Comparison of ENCODE assay signal across 10 mouse cellular contexts in genomic region chr5:112077840-112078600, GRCm38 (mm10).
DNase-seq lines count a peak whose midpoint lies in the region; ATAC-seq and TF ChIP-seq lines count a peak whose summit lies in the region.
"Had no signal": no experiment of that assay in that cellular context is flagged by ENCODE, and none has a peak within 500 bp of the region (broad histone marks: within the 10 kb centered on the region; RNA-seq: fewer than 3 reads in every experiment).

No protein-coding gene starts in this region.

- H3K9ac ChIP-seq in embryonic facial prominence, embryonic 14.5 days (ENCODE audit: low read depth, low read length): no peak overlapping the region

- no peak for ATAC-seq in embryonic facial prominence, embryonic 14.5 days (ENCODE audit: low read depth)
- no peak for ATAC-seq in erythroid progenitor cell, adult 5-6 weeks (replicated peaks; ENCODE audit: low FRiP score, poor library complexity, severe bottlenecking)

- H3K27me3 ChIP-seq in embryonic facial prominence, embryonic 14.5 days (replicated peaks; ENCODE audit: control insufficient read depth, insufficient read depth, low read length): no peaks in the 10 kb centered on the region
- H3K27me3 ChIP-seq in limb, embryonic 10.5 days (ENCODE audit: low read depth, poor library complexity, severe bottlenecking): no peaks in the 10 kb centered on the region
- no peaks in the 10 kb centered on the region for H3K27me3 ChIP-seq in splenic B cell, adult 2 months (ENCODE audit: control insufficient read depth, insufficient read depth, low read length, poor library complexity, severe bottlenecking)

- H3K4me1 ChIP-seq in lung, adult 2 months (ENCODE audit: control insufficient read depth, insufficient read depth, low read length): no peaks in the 10 kb centered on the region
- no peaks in the 10 kb centered on the region for H3K4me1 ChIP-seq in embryonic facial prominence, embryonic 14.5 days (ENCODE audit: control insufficient read depth, insufficient read depth, low read length)
- peaks cover 10% of the 10 kb centered on the region for H3K4me1 ChIP-seq in limb, embryonic 10.5 days

- no peak for TF ChIP-seq POLR2A in lung, adult 2 months (IDR thresholded peaks at IDR 0.05; ENCODE audit: borderline replicate concordance, extremely low read depth, low read depth, low read length)

- H3K9me3 ChIP-seq in embryonic facial prominence, embryonic 14.5 days (ENCODE audit: control insufficient read depth, low read length): peaks cover 4% of the 10 kb centered on the region; the same call in 1 of the 2 replicates
- no peaks in the 10 kb centered on the region for H3K9me3 ChIP-seq in limb, embryonic 10.5 days (replicated peaks)

- no peak overlapping the region for H3K4me2 ChIP-seq in embryonic facial prominence, embryonic 14.5 days (ENCODE audit: low read depth, low read length)

- H3K27ac ChIP-seq in embryonic facial prominence, embryonic 14.5 days (replicated peaks; ENCODE audit: low read depth, low read length): no peak overlapping the region
- 0 out of 2 replicates have a peak overlapping the region, but pooled peaks have one; percentile 7 for H3K27ac ChIP-seq in limb, embryonic 10.5 days
- H3K27ac ChIP-seq: macrophage had no signal

- H3K4me3 ChIP-seq in lung, adult 2 months (replicated peaks; ENCODE audit: extremely low read depth, low read depth, low read length): no peak overlapping the region
- no peak overlapping the region for H3K4me3 ChIP-seq in embryonic facial prominence, embryonic 14.5 days (ENCODE audit: low read depth, low read length)
- H3K4me3 ChIP-seq in limb, embryonic 10.5 days: no peak overlapping the region

- no peaks in the 10 kb centered on the region for H3K36me3 ChIP-seq in embryonic facial prominence, embryonic 14.5 days (ENCODE audit: control insufficient read depth, insufficient read depth, low read length)
- no peaks in the 10 kb centered on the region for H3K36me3 ChIP-seq in limb, embryonic 10.5 days
- no peaks in the 10 kb centered on the region for H3K36me3 ChIP-seq in splenic B cell, adult 2 months (ENCODE audit: control insufficient read depth, insufficient read depth, low read length, poor library complexity, severe bottlenecking)
- H3K36me3 ChIP-seq: G1E had no signal

- DNase-seq in cerebellum, postnatal 10 days: peak; percentile 72 to 80
- no peak for DNase-seq in cerebellum, adult 9-11 months
- peak; percentile 6 for DNase-seq in lung, adult 2 months
- DNase-seq in lung, postnatal 25 days (ENCODE audit: low spot score): no peak
- DNase-seq in embryonic facial prominence, embryonic 14.5 days (ENCODE audit: low spot score): peak; percentile 32
- peak; percentile 59 for DNase-seq in limb, embryonic 10.5 days (ENCODE audit: low spot score)
- DNase-seq in splenic B cell, adult 2 months (ENCODE audit: low read depth, low spot score): peak; percentile 59

- TF ChIP-seq CTCF in lung, adult 2 months (IDR thresholded peaks at IDR 0.05; ENCODE audit: insufficient read depth, low read length): 0 out of 2 replicates have a peak, but pooled peaks have one; percentile 1

- 81% methylated on average over 19 of the region's 19 CpGs for WGBS in lung, adult 2 months
- 77% methylated on average over 19 of the region's 19 CpGs for WGBS in embryonic facial prominence, embryonic 14.5 days
- WGBS in limb, embryonic 10.5 days: 82% methylated on average over 19 of the region's 19 CpGs

Comparison
In these comparisons a context has a peak if more than half of its experiments do, and no peak if none do; other contexts are left out.
1. DNase-seq: peak in cerebellum, postnatal 10 days (2 of 2), lung, adult 2 months (single experiment), embryonic facial prominence, embryonic 14.5 days (single experiment), limb, embryonic 10.5 days (single experiment) and splenic B cell, adult 2 months (single experiment); none in cerebellum, adult 9-11 months (single experiment) and lung, postnatal 25 days (single experiment).